27 mouse cellular contexts compared by ENCODE assay signal in genomic region chr1:168103821-168104220, GRCm38 (mm10).
DNase-seq lines count a peak whose midpoint lies in the region; ATAC-seq and TF ChIP-seq lines count a peak whose summit lies in the region.
"Had no signal": no experiment of that assay in that cellular context is flagged by ENCODE, and none has a peak within 500 bp of the region (broad histone marks: within the 10 kb centered on the region; RNA-seq: fewer than 3 reads in every experiment).

No protein-coding gene starts in this region.

- H3K9me3 ChIP-seq in embryonic facial prominence, embryonic 14.5 days (ENCODE audit: control insufficient read depth, low read length) = 0 out of 2 replicates have a peak, but pooled peaks cover 4% of the 10 kb centered on the region
- H3K9me3 ChIP-seq in embryonic facial prominence, embryonic 10.5 days = 0 out of 2 replicates have a peak, but pooled peaks cover 5% of the 10 kb centered on the region
- H3K9me3 ChIP-seq in lung, embryonic 16.5 days (ENCODE audit: control insufficient read depth, low read length) = no peaks in the 10 kb centered on the region
- H3K9me3 ChIP-seq: embryonic facial prominence, embryonic 15.5 days; heart, embryonic 10.5 days had no signal

- DNase-seq in embryonic facial prominence, embryonic 14.5 days (ENCODE audit: low spot score) = peak; percentile 64
- DNase-seq in embryonic facial prominence, embryonic 10.5 days (ENCODE audit: low spot score) = no peak
- DNase-seq in heart, adult 11 months = peak; percentile 44
- no peak for DNase-seq in heart, postnatal 25 days (ENCODE audit: low spot score)
- no peak for DNase-seq in lung, adult 2 months
- DNase-seq in lung, postnatal 25 days (ENCODE audit: low spot score) = peak; percentile 4
- no peak for DNase-seq in kidney, adult 9 months
- DNase-seq: adrenal gland, adult 8-10 months; adrenal gland, postnatal 25 days; cerebellum, adult 11-12 months; cerebellum, adult 8-10 months; cerebellum, postnatal 10 days; cerebellum, postnatal 36 days; embryo, embryonic 11 days; forebrain, postnatal 0 days; gastrocnemius, postnatal 10 days; heart, adult 2 months; heart, postnatal 14 days had no signal

- no peaks in the 10 kb centered on the region for H3K27me3 ChIP-seq in embryonic facial prominence, embryonic 14.5 days (replicated peaks; ENCODE audit: control insufficient read depth, insufficient read depth, low read length)
- no peaks in the 10 kb centered on the region for H3K27me3 ChIP-seq in embryonic facial prominence, embryonic 10.5 days (replicated peaks; ENCODE audit: low read depth, poor library complexity, severe bottlenecking)
- no peaks in the 10 kb centered on the region for H3K27me3 ChIP-seq in lung, embryonic 16.5 days (ENCODE audit: control insufficient read depth, insufficient read depth, low read depth, low read length)
- H3K27me3 ChIP-seq: embryonic facial prominence, embryonic 15.5 days; heart, embryonic 13.5 days; hindbrain, embryonic 13.5 days had no signal

- WGBS in embryonic facial prominence, embryonic 14.5 days = 53% methylated on average over 2 of the region's 2 CpGs
- WGBS in embryonic facial prominence, embryonic 10.5 days = 75% methylated on average over 2 of the region's 2 CpGs
- 25% methylated on average over 2 of the region's 2 CpGs for WGBS in lung, embryonic 16.5 days
- 41% methylated on average over 2 of the region's 2 CpGs for WGBS in lung, adult 2 months

- no peak overlapping the region for H3K9ac ChIP-seq in embryonic facial prominence, embryonic 14.5 days (ENCODE audit: low read depth, low read length)
- H3K9ac ChIP-seq in lung, embryonic 16.5 days (ENCODE audit: low read length) = no peak overlapping the region
- H3K9ac ChIP-seq: embryonic facial prominence, embryonic 15.5 days; forebrain, postnatal 0 days; heart, embryonic 13.5 days; hindbrain, embryonic 13.5 days had no signal

- no peak overlapping the region for H3K4me3 ChIP-seq in embryonic facial prominence, embryonic 14.5 days (ENCODE audit: low read depth, low read length)
- no peak overlapping the region for H3K4me3 ChIP-seq in embryonic facial prominence, embryonic 10.5 days
- H3K4me3 ChIP-seq in lung, embryonic 16.5 days (ENCODE audit: low read length) = no peak overlapping the region
- no peak overlapping the region for H3K4me3 ChIP-seq in lung, adult 2 months (replicated peaks; ENCODE audit: extremely low read depth, low read depth, low read length)
- H3K4me3 ChIP-seq: embryonic facial prominence, embryonic 15.5 days; heart, adult 2 months; heart, embryonic 10.5 days; heart, embryonic 13.5 days; hindbrain, embryonic 10.5 days; hindbrain, embryonic 13.5 days had no signal

- H3K4me2 ChIP-seq in embryonic facial prominence, embryonic 14.5 days (ENCODE audit: low read depth, low read length) = no peak overlapping the region
- H3K4me2 ChIP-seq in lung, embryonic 16.5 days (ENCODE audit: low read depth, low read length) = no peak overlapping the region
- H3K4me2 ChIP-seq: embryonic facial prominence, embryonic 15.5 days; heart, embryonic 13.5 days; hindbrain, embryonic 13.5 days had no signal

- no peak overlapping the region for H3K27ac ChIP-seq in embryonic facial prominence, embryonic 14.5 days (replicated peaks; ENCODE audit: low read depth, low read length)
- no peak overlapping the region for H3K27ac ChIP-seq in embryonic facial prominence, embryonic 10.5 days (replicated peaks)
- no peak overlapping the region for H3K27ac ChIP-seq in lung, embryonic 16.5 days (ENCODE audit: low read length)
- H3K27ac ChIP-seq: embryonic facial prominence, embryonic 15.5 days; heart, adult 2 months; heart, embryonic 10.5 days; heart, embryonic 13.5 days; hindbrain, embryonic 10.5 days; hindbrain, embryonic 13.5 days had no signal

- H3K36me3 ChIP-seq in embryonic facial prominence, embryonic 14.5 days (ENCODE audit: control insufficient read depth, insufficient read depth, low read length) = no peaks in the 10 kb centered on the region
- H3K36me3 ChIP-seq in embryonic facial prominence, embryonic 10.5 days (replicated peaks) = no peaks in the 10 kb centered on the region
- H3K36me3 ChIP-seq in lung, embryonic 16.5 days (ENCODE audit: control insufficient read depth, insufficient read depth, low read length) = no peaks in the 10 kb centered on the region
- H3K36me3 ChIP-seq: embryonic facial prominence, embryonic 15.5 days; heart, embryonic 10.5 days; heart, embryonic 13.5 days; hindbrain, embryonic 10.5 days; hindbrain, embryonic 13.5 days had no signal

- no peak for TF ChIP-seq POLR2A in lung, adult 2 months (IDR thresholded peaks at IDR 0.05; ENCODE audit: borderline replicate concordance, extremely low read depth, low read depth, low read length)

- intact Hi-C loops in heart, postnatal 25 days (cut with DNase I) = no loop called here

- no peak for TF ChIP-seq CTCF in lung, adult 2 months (IDR thresholded peaks at IDR 0.05; ENCODE audit: insufficient read depth, low read length)

- no peak for ATAC-seq in embryonic facial prominence, embryonic 14.5 days (ENCODE audit: low read depth)
- peak; percentile 64 for ATAC-seq in lung, embryonic 16.5 days (ENCODE audit: low read depth)
- ATAC-seq: activated CD4-positive, CD25-positive, alpha-beta regulatory T cell, adult 4 months; forebrain, embryonic 14.5 days; forebrain, postnatal 0 days; hindbrain, embryonic 16.5 days had no signal

- no peaks in the 10 kb centered on the region for H3K4me1 ChIP-seq in embryonic facial prominence, embryonic 14.5 days (ENCODE audit: control insufficient read depth, insufficient read depth, low read length)
- no peaks in the 10 kb centered on the region for H3K4me1 ChIP-seq in embryonic facial prominence, embryonic 10.5 days
- no peaks in the 10 kb centered on the region for H3K4me1 ChIP-seq in lung, embryonic 16.5 days (replicated peaks; ENCODE audit: control insufficient read depth, insufficient read depth, low read length)
- H3K4me1 ChIP-seq in lung, adult 2 months (ENCODE audit: control insufficient read depth, insufficient read depth, low read length) = no peaks in the 10 kb centered on the region
- H3K4me1 ChIP-seq: embryonic facial prominence, embryonic 15.5 days; heart, embryonic 10.5 days; heart, embryonic 13.5 days; hindbrain, embryonic 10.5 days; hindbrain, embryonic 13.5 days had no signal

Comparison
In these comparisons a context has a peak if more than half of its experiments do, and no peak if none do; other contexts are left out.
1. DNase-seq: peak in embryonic facial prominence, embryonic 14.5 days (single experiment), heart, adult 11 months (single experiment) and lung, postnatal 25 days (single experiment); none in embryonic facial prominence, embryonic 10.5 days (single experiment), heart, postnatal 25 days (single experiment), lung, adult 2 months (single experiment) and kidney, adult 9 months (single experiment).